Mouse (Mus musculus): ENCODE data around the gene Htr6.
A peak's percentile ranks its signal among the peaks of the same experiment; 100 is the strongest.

Gene Htr6

DNA sequence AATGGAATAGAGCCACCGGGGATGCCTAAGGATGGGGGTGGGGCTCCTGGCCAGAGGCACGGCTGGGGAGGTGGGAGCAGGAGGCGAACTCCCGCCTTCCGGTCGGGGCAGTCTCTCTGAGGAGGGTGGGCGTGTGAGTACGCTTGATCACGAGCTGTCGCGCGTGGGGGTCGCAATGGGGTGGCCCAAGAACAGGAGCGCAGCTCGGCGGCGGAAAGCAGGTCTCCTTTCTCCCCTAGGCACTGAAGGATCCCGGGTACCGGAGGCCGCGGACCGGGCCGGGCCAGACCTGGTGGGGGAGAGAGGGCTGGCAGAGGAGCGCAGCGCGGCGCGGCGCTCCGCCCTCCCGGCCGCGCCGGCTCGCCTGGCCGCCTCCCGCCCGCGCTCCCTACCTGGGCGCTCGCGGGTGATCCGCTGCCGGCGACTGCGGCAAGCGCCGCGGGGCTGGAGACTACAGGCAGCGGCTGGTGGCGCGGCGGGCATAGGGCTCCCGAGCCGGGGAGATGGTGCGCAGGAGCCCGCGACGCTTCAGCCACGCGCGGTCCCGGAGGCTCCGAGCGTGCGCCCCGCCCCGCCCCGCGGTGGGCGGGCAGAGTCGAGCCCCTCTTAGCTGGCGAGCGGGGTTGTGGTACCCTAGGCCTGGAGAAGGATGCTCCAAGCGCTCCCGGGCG, at the start of gene Htr6:
Gene Htr6, minus strand, starts transcription at position 530 of the 671 bp plus-strand sequence.
- DNase-seq = peak; percentile 48

DNA sequence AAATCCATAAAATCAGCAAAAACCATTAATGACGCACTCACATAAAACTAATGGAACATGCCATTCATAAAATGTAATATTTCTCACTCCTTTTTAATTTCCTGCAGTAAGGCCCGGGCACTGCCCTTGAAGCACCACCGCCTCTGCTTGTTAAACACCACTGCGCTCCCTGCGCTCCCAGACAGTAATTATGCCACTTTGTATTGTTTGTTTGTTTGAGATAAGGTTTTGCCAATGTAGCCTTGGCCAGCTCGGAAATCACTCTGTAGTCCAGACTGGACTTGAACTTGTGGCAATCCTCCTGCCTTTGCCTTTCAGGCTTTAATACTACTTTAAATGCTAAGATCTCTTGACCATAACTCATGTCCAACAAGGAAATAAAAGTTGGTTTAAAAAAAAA, 49.6 kb upstream of the Htr6 start:
- DNase-seq = no peak

DNA sequence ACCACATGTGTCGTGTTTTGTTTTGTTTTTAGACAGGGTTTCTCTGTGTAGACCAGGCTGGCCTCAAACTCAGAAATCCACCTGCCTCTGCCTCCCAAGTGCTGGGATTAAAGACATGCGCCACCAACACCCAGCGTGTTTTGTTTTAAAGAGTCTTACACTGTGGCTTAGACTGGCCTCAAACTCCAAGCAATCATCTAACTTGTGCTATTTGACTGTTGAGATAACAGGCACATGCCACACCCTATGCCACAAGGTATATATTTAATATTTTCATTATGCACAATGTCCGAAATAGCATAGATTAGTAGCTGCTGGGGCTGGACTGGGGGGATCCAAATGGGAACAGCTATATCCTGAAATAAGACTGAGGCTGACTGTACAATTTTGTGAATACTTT, 47.2 kb upstream of the Htr6 start:
- DNase-seq = no peak

DNA sequence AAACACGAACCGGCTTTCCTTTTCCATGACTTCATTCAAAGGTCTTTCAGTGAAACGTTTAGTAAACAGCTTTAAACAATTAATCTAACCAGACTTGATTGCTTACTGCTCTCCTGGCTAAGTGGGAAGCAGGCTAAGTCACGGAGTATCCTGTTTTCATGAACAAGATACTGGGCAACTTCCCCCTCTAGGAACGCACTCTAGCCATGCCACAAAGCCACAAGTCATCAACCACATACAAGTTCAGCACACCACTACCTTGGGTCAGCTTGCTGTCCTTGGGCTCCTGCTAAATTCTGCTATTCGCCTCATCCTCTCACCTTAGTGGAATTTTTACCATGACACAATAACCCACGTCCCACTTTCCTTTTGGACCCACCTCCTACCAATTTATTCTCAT, 45.6 kb upstream of the Htr6 start:
- no peak for DNase-seq

DNA sequence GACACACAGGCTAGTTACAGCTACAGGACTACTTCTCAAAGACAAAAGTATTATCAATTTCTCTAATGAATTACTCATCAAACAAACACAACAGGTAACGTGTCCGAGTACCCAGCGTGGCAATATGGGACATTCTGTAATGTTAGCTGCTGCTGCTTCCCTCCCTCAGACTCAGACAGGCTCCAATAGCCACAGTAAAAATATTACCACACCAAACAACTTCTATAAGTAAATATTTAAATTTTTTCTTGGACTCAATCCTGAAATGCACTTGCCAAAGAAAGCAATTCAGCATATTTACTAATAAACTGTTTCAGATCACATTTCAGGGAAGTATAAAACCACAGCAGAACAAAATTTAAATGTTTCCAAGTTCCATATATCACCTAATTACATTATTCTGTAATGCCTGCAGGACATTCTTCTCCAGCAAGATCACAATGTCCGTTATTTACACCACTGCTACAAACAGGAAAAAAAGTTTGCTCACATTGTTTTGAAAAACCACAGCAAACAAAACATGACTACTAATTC, 45.0 kb upstream of the Htr6 start:
- DNase-seq = no peak

DNA sequence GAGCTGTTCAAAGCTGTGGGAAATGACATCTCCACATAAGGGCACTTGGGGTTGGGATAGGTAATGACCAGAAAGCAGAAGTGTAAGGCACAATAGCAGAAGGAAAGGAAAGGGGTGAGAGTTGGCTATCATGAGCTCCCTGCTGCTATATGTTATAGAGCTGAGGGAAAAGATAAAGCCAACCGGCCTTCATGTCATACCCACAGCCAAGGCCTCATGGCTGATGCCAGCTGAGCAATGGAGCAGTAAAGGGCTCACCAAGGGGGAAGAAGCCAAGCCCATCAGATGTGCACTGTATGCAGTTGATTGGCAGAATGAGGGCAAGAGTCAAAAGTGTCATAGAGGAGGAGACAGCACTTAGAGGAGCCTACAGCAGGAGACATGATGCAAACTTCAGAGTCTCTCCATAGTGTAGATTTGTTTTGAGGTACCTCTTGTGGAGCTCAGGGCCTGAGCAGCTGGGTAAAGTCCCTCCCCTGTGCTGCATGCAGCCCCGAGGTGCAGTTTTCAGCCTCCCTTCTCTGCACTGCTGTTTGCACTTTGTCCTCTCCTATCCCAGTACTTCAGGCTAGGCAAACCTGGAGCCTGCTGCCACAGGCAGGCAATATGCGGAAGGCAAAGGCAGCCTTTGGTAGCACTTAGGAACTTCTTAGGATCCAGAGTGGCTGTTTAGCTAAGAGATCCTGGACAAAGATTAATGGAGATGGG, 41.1 kb upstream of the Htr6 start:
- DNase-seq = no peak

DNA sequence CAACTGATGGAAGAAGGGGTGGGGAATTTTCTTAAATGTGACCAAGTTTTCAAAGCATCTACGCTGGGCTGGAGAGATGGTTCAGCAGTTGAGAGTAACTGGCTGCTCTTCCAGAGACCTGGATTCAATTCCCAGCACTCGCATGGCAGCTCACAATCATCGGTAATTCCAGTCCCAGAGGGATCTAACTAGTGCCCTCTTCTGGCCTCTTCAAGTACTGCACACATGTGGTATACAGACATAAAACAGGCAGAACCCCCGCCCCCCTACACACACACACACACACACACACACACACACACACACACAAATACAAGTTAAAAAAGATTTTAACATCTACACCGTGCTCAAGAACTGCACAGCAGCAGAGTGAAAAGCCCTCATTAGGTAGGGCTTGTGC, 40.4 kb upstream of the Htr6 start:
- no peak for DNase-seq

DNA sequence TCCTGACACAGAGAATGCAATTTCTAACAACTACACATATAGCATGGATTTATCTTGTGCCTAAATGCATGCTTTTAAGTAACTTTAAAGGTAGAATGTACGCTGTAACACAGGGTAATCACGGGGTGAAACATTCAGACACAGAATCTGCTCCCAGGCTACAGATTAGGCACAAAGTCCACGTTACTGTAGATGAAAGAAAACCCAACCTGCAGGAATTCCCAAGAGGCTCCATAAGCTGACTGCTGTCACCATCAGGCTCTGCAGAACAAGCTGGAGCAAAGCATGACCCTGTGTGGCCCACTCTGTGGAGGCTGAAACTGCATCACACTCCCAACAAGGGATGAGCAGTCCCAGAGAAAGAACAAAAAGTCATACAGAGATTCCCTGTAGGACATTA, 37.1 kb upstream of the Htr6 start:
- DNase-seq = no peak

DNA sequence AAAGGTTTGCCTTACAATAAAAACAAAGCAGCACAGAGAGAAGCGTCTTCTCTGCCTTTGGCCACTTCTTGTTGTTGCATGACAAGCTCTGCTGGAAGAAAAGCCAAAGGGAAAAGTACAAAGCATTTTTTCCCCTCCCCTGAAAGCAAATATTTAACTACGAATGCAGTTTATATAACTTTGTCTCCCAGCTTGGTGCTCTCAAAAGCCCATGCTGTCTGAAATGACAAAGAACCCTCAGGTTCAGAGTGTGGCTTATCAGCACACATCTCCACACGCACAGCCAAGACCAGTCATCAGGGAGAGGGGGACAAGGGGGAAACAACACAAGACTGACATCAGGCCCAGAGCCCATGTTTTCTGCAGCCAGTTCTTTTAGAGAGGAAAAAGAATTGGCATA, 36.1 kb upstream of the Htr6 start:
- no peak for DNase-seq

DNA sequence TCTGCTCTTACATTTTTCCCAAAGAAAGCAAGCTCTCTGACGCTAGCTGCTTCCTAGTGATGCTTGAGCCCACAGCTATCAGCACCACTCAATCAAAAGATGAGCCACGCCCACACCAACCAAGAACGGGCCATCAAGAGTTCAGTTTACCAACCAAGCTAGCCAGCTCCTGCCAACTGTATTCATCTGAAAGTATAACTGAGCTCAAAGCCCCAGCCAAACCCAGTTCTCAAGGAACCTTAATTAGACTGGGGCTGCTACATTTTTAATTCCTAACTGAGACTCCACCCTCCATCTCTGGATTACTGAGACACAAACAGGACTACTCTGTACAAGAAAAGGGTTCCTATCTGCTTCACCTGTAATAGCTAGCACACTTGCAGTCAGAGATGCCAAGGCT, 35.5 kb upstream of the Htr6 start:
- no peak for DNase-seq

DNA sequence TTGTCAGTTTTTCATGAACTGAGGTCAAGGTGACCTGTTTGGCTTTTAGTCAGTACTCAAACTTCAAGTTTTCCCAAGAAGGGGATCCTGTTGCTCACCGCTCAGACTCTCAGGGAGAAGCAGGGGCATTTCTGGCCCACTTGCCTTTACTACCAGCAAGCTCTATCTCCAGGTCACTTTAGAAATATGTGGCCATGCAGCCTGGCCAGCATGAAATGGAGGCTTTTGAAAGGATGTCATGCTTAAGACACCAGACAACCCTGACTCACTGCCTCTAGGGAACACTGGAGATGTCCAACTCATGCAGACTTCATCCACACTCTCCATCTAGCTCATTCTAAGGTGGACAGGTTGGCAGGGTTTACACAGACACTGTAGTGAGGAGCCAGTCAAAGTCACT, 30.1 kb upstream of the Htr6 start:
- no peak for DNase-seq

DNA sequence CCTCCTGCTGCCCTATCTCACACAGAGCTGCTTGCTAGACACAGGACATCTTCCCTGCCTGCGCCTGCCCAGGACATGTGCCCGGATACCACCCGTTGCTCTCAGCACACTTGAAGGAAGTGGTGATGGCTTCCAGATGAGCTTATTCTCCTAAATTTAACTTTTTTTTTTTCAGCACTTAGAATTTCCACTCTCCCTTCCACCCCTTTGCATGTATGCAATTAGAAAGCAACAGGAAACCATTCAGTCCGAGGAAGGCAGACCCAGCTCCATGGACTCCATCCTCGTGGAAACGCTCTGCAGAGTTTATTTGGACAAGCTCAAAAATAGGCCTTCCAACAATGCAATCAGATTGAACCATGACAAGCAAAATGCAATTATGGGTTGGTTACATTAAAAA, 26.2 kb upstream of the Htr6 start:
- DNase-seq = no peak

DNA sequence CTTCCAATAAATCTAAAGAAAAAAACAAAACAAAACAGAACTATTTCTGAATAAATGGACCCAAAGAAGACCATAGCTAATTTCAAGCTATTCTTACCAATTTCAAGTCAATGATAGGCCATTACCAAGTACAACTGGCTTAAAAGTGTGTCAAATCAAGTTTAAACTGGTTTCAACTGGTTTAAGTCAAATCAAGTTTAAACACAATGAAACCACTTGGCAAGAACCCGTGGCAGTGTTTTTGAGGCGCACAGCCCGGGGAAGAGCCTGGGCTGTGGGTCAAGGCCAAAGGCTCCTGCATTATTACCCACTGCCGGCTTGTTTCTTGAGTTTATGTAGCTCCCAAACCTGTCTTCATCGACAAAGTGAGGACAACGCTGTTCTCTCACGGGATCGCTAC, 25.0 kb upstream of the Htr6 start:
- DNase-seq = no peak

DNA sequence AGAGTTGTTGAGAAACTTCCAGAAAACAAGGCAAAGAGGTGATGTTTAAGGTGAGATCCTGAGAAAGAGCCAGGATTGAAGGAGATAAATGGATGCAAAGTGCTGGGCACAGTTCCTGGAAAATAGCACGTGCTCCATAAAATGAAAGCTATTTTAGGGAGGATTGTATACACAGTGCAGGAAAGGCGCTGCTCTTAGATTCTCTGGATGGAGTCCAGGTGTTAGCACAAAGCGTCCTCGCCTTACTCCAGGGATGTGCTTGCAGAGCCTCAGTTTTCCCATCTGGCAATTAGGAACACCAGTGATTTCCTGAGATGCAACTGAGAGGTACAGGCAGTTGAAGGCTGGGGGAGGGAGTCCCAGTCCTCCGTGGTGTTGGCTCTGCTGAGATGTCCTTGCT, 20.8 kb upstream of the Htr6 start:
- no peak for DNase-seq

DNA sequence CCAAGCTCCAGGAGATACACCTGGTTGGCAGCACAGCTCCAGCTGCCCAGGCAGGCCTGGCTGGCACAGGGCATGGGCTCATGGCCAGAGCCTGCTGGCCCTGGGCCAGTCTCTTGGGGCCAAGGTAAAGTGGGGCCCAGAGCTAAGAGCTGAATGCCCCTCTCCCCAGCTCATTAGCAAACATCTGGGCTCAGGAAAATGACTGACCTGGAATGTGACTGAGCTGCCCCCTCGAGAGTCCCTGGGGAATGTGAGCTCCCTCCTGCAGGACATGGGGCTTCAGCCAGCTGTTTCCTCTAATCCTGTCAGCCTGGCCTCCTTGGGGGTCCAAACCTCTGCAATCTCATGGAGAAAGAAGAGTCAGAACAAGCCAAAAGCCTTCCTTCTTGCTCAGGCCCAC, 20.0 kb upstream of the Htr6 start:
- no peak for DNase-seq

DNA sequence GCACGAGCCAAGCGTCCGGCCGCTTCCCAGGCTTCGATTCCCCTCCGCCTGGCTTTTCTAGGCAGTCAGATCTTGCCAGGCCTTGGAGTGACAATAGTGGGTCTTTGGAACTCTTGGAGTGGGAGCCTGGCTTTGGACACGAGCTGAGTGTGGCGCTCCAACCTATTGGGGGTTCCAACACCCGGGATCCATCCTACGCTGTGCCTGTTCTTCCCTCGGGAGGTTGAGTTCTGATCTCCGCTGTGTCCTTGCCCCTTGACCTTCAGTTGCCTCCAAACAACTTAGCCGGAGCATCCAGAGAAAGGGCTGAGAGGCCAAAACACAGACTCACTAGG, 17.8 kb upstream of the Htr6 start:
- DNase-seq = no peak

DNA sequence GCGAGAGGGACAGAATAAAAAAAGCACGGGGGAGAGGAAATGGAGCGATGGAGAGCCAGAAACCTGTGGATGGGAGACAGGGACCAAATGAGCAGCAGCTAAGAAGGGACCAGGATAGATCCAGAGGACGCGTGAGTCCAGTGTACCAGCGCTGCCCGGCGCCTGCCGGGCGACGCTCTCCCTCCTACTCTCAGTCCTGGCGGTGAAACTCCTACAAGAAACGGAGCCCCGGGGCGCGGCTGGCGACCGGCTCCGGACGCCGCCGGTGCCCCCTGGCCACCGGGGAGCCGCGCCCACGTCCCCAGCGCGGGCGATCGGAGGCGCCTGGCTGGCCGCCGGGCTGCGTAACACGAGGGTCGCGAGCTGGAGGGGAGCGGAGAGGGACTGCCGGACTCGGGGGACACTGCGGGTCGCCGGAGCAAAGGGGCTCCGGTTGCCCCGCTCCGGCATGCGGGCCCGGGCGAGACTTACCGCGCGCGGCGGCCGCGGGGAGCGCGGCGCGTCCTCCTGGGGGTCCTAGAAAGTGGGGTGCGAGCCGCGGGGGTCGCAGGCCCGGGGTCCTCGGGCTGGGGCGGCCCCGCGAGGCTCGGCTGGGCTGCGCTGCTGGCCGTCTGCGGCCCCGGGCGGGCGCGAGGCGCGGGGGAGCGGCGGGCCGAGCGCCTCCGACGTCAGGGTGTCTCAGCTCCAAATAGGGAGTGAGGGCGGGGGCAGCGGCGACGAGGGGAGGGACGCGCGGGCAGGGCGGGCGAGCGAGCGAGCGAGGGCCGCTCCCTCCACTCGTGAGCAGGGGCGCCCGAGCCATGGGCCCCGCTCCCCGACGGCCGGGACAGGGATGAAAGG, 17.2 kb upstream of the Htr6 start, which contains the start of gene Nbl1:
Gene Nbl1, minus strand, starts transcription at position 638 of the 840 bp plus-strand sequence.
- DNase-seq = peak; percentile 59

DNA sequence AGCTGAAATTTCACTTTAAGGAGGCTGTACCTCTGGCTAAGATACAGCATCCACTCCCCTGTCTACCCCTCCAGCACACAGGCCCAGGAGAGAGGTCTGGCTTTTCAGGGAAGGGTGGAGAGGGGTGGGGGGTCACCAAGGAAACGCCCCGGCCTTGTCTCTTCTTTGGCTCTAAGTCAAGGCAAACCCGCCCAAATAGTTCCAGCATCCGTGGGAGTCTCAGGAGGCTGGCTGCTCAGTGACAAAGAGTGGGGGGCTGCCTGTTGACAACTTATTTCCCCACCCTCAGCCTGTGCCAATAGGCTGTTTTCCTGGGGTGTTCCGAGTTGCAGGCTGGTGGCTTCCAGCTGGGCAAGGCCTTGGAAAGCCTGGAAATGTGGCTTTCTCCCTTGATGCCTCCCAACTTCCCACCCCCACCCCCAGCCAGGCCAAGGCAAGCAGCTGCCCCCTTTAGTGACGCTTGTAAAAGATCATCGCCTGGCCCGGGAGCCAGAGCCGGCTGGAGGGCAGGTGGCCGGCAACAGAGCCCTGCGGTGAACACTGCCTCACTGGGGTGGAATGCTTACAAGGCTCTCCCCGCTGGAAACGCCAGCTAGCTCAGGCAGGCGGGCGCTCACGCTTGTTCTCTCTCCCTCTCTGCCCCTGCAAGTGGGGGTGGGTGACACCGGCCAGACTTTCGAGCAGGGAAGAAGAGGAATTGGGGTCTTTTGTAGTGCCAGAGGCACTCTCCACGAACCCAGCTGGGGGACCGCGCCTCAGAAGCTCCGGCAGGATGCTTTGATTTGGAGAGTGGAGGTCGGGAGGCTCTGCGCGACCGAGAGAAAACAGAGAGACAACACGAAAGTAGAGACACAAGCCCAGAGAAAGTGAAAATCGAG, 16.3 kb upstream of the Htr6 start:
- DNase-seq = peak; percentile 71

DNA sequence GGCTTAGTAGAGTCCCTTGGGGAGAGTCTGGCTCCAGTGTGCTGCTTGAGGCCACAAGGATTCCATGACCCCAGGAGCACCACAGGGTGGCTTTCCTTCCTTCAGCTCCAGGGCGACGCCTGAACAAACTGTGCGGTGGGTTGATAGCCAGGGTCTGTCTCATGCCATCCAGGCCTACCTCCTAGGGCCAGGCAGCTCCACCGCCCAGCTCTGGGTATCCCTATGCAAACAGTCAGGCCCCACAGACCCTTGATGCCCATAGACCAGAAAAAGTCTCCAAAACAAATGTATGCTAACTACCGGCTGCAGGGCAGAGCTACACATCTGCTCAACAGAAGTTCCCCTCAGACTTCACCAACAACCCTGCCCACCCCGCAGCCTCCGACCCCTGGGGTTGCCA, 15.7 kb upstream of the Htr6 start:
- peak; percentile 49 for DNase-seq

DNA sequence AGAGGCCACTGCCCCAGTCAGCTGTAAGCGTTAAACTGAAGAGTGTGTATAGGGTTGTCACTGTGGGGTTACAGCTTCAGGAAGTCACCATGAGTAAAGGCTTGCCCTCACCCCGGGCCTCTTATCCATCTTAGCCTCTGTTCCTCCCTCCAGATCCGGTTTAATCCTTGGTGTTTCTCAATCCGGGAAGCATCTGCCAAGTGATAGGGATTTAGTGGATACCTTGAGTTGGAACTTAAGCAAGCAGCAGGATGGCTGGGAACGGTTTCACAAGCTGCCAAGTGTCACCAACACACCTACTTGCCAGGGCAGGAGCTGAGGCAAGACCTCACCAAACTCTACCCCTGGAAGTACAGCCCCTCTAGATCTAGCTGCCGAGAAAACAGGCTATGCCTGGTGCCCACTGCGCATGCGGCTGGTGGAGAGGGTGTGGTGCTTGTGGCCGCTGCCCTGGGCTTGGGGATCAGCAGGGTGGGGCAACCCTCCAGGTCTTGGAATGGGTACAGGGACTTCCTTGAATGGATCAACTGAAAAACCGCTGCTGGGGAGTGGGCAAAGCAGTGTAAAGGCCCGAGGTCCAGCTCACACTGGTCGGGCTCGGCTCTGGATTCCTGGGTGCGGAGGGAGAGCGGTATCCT, 15.1 kb upstream of the Htr6 start:
- no peak for DNase-seq

DNA sequence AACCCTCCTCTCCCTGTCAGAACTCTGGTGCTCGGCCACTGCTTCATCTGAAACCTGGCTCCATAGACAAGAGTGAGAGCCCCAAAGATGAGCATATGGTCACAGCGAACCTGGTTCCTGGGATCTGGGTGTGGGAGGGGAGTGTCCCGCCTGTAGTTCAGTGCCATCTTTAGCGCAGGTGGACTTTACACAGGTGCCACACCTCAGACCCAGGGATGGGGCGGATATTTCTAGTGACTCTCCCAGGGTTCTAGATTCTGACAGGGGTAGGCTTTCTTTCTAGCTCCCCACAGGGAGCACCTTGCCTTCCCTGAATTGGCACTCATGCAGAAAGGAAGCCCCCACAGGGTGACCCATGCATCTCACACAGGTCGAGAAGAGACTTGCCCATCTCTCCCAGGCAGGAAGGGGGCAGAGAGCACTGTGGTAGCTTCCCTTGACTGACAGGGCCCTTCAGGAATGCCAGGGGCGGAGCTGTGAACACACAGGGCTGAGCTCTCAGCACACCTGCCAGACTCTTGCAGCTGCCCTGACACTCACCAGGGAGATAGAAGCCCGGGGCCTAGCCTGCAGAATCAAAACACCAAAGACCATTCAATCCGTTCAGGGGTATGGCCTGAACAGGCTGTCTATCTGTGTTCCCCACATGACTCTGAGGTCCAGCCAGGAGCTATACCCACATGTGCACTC, 13.8 kb upstream of the Htr6 start:
- DNase-seq = no peak

DNA sequence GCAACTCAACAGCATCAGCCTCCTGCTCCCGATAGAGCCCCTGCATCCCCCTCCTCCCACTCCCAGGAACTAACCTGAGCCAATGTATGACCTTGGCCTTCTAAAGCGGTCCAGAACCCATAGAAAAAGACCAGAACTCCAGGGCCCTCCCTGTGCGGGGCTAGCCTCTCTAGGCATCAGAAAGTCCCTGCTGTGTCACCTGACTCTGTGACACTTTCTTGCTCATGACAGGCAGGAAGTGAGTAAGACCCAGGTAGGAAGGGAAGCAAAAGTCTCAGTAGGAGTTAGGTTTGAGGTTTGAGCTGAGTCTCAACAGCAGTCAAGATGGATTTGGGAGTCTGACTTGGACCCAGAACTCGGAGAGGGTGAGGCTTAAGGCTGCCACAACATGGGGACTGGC, 11.6 kb upstream of the Htr6 start:
- no peak for DNase-seq
